Mouse (Mus musculus): ENCODE measurements around the gene Asic3. TPM values are rescaled to one million over a fixed set of nuclear protein-coding genes. Genes with fewer than 3 reads are reported as not detected.
"Not testable (repeated sequence)": the region's sequence is repeated elsewhere in the genome, so short reads cannot be mapped to it uniquely, and the experiment has no call there.

The Asic3 gene
- total RNA-seq, 1 experiment from 2014 or later = not detected

DNA sequence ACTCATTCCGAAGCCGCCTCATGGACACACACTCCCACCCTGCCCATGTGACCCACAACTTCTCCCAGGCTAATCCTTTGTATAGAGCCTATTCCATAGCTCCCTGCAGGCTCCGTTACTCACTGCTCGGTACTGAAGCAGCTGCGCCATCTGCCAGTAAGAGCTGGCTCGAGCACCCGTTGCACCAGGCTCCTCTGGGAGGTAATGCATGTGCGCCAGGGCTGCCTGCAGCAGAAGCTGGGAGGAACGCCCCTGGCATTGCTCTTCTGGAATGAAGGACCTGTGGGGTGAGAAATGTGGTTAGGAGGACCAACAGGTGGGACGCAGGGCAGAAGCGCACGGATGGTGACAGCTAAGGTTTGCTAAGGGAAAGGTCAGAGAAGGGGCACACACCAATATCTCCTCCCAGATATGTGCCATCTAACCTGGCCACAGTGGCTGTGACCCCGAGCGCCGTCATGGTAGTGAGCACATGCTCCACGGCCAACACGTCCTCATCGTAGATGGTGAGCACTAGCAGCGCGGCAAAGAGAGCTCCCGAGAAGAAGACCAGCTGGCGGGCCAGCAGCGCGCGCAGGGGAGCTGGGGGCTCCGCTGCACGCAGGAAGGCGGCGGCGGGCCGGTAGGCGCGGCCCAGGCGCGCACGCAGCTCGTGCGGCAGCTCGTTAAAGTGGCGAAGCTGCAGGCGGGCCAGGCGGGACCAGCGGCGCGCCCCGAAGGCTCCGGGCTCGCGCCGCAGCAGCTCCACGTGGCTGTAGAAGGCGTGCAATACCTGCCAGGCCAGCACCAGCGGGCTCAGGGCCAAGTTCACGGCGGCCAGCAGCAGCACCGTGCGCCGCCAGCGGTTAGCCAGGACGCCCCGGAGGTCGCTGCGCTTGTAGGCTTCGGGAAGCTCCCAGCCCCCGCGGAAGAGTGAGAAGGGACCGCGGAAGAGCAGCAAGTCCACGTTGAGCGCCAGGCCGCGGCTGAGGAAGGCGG, 25.6 kb upstream of the Asic3 start:
- no peak for ATAC-seq (replicated peaks; ENCODE audit: low read depth, poor library complexity, severe bottlenecking)

DNA sequence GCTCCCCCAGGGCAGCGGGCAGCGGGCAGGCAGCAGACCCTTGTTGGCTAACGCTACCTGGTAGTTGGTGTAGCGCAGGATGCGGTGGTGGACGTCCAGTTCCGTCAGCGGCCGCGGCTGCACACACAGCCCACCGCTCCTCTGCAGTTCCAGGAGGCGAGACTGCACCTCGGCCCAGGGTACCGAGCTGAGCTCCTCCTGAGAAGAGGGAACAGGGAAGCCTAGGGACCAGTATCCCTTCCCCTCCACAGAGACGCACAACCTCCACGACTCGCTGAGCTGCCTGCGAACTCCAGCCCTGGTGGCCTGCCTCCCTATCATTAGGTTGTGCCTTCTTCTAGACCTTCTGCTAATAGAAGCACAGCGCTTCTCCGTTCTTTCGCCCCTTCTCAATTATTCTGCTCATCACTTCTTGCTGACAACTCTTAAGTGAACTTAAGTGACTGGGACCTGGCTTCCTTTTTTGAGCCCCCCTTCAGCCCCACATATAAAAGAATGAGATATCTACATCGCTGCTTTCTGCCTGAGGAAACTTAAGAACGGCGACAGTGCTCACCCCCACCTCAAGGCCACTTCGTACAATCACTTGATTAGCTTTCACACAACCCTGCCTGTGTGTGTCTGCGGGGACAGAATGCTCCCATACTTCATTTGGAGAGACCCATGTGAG, 24.8 kb upstream of the Asic3 start:
- no peak for ATAC-seq (replicated peaks; ENCODE audit: low read depth, poor library complexity, severe bottlenecking)

DNA sequence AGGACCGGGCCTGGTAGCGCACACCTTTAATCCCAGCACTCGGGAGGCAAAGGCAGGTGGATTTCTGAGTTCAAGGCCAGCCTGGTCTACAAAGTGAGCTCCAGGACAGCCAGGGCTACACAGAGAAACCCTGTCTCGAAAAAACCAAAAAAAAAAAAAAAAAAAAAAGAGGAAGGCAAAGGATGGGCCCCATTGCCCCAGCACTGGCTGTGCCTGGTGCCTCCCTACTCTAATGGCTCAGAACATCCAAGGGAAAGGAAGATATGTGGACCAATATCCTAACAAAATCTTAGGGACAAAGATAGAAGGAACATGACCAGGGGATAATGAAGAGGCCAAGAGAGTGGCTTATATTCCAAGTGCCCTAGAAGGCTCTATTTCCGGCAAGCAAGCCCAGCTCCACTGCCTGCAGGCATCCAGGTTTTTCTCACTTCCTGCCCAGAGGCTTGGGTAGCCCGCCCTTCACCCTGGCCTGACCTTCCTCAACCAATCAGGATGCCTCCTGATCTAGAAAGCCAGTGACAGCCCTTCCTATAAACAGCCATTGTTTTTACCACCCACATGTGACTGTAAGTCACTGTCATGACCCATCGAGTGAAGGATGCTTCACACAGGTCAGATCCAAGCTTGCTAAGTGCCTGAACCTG, 24.1 kb upstream of the Asic3 start:
- ATAC-seq (replicated peaks; ENCODE audit: low read depth, poor library complexity, severe bottlenecking) = peak; percentile 36

DNA sequence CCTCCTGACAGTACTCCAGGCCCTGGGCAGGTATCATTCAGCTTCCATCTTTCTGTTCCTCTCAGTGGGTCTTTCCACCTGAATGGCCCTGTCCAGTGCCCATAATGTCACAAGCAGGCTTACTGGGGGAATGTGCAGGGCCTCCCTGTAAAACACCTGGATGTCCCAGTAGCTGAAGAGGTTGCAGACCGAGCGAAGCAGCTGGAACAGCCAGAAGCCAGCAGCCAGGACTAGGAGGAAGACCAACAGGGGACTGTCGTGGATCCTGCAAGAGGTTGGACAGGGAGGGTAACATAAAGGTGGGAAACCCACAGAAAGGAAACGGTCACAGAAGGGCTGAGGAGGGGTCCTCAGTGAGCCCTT, 23.6 kb upstream of the Asic3 start:
- ATAC-seq (replicated peaks; ENCODE audit: low read depth, poor library complexity, severe bottlenecking) = no peak

DNA sequence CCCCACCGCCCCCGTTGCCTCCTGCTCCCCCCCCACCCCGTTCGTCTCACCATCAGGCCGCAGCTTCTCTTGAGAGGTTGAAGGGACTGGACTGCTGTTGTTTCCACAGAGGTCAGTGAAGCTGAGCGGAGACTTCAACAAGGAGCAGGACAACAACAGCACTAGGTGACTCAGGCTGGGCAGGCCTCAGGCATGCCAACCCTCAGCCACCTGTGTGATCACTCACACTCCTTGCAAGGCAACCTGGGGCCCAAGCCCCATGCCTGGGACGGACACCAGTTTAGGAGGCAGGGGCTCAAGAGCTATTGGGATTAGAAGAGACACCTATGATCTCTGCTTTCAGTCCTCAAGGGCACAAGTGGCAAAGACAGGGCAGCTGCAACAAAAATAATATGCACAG, 21.3 kb upstream of the Asic3 start, which contains the start of gene Atg9b:
TSS of gene Atg9b (minus strand) at position 280 of the 400 bp plus-strand sequence.
- ATAC-seq (replicated peaks; ENCODE audit: low read depth, poor library complexity, severe bottlenecking) = no peak

DNA sequence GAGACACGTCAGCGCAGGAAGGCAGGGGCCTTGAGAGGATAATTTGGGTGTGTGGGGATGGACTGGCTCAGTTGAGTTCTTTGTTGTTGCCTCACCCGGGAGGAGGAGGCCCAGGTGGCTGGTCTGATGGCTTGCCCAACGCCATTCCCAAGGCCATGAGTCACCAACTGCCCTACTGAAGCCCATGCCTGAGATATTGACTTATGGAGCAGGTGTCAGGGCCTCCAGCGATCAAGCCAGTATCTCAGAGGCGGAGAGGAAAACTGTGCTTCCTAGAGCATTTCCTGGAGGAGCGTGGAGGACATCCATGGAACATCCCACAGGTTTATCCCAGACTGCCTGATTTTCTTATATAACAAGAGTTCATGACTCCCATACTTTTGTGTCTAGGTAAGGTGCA, 20.5 kb upstream of the Asic3 start:
- no peak for ATAC-seq (replicated peaks; ENCODE audit: low read depth, poor library complexity, severe bottlenecking)

DNA sequence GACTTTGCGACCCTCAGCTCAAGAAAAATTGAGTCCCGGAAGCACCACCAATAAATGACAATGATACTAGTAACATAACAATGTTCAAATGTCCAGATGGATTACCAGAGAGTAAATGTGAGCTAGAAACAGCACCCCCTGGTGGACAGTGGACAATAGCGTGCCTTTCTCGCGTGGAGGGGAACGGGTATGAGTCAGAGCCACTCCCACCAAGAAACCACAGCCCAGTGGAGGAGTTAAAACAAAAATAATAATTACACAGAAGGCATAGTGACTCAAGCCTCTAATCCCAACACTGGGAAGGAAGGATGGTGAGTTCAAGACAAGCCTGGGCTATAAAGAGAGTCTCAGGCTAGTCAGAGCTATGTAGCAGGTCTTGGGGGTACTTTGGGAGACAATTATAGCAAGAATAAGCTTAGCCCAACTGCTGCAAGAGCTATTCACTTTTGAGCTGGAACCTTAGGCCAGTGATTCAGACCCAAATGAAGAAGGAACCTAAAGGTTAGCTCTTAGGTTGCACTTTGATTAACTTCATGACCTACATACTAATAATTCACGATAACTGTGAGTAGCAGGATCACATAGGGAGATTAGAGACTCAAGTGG, 19.7 kb upstream of the Asic3 start, which contains the start of gene Abcb8:
TSS of gene Abcb8 (plus strand) at position 272 of the 606 bp plus-strand sequence.
- ATAC-seq (replicated peaks; ENCODE audit: low read depth, poor library complexity, severe bottlenecking) = peak; percentile 65

DNA sequence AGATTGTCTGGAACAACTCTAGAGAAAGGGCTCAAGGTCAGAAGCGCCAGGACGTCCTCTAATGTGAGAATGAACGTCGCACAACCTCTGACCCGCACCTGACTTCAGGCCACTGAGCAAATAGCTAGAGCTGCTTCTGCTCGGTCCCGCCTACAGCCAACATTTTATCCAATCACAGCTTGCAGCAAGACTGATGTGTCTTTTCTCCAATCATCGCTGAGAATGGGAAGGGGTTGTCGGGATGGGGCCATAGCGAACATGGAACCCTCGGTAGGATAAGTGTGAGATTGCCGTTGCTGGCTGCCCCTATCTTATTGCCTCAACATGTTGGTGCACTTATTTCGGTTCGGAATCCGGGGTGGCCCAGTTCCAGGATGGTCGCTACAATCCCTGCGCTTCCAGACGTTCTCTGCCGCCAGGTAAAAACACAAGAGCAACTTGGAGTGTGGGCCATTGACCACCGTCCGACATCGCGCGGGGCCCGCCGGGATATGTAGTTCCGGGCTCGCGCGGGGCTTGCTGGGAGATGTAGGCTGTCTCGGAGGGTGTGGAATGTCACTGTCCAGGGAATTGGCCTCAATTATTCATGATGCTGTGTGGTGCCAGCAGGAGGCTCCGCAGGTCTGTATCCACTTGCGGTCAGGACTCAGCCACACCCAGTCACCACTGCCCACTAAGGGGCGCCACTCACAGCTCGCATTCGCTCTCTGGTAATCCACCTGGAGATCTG, 18.9 kb upstream of the Asic3 start:
- peak; percentile 92 for ATAC-seq (replicated peaks; ENCODE audit: low read depth, poor library complexity, severe bottlenecking)

DNA sequence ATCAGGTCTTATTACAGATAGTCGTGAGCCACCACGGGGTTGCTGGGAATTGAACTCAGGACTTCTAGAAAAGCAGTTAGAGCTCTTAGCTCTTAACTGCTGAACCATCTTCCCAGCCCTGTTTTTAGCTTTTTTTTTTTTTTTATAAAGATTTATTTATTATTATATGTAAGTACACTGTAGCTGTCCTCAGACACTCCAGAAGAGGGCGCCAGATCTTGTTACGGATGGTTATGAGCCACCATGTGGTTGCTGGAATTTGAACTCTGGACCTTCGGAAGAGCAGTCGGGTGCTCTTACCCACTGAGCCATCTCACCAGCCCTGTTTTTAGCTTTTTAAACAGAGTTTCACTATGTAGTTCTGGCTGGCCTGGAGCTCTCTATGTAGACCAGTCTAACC, 16.9 kb upstream of the Asic3 start:
- ATAC-seq (replicated peaks; ENCODE audit: low read depth, poor library complexity, severe bottlenecking) = not testable (repeated sequence)

DNA sequence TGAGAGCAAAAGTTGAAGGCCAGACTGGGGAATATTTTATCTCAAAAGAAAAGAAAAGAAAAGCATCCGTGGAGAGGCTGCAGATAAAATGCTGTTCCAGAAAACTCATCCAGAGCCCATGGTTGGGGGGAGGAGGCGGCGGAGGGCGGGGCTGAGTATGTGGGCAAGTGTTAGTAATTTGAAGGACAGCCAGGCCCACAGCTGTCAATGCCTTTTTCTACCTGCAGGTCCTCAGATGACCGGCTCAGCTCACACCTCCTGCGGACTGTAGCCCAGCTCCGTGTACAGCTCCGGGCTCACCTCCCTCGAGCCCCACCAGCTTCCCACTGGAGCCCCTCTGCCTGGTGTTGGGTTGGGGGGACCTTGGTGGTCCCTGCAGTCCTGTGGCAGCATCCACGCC, 13.5 kb upstream of the Asic3 start:
- no peak for ATAC-seq (replicated peaks; ENCODE audit: low read depth, poor library complexity, severe bottlenecking)

DNA sequence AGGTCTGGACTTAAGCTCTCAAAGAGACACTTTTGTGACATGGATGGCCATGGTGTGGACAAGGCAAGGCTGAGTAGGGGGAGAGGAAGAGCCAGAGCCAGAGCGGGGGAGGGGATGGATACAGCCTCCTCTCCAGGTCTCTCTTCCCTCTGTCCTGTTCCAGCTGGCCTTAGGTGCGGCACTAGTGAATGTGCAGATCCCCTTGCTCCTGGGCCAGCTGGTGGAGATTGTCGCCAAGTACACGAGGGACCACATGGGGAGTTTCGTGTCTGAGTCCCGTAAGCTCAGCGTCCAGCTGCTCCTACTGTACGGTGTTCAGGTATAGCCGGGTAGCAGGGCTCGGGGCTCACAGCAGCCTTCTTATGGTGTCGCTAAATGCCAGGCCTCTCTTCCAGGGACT, 12.8 kb upstream of the Asic3 start:
- ATAC-seq (replicated peaks; ENCODE audit: low read depth, poor library complexity, severe bottlenecking) = no peak

DNA sequence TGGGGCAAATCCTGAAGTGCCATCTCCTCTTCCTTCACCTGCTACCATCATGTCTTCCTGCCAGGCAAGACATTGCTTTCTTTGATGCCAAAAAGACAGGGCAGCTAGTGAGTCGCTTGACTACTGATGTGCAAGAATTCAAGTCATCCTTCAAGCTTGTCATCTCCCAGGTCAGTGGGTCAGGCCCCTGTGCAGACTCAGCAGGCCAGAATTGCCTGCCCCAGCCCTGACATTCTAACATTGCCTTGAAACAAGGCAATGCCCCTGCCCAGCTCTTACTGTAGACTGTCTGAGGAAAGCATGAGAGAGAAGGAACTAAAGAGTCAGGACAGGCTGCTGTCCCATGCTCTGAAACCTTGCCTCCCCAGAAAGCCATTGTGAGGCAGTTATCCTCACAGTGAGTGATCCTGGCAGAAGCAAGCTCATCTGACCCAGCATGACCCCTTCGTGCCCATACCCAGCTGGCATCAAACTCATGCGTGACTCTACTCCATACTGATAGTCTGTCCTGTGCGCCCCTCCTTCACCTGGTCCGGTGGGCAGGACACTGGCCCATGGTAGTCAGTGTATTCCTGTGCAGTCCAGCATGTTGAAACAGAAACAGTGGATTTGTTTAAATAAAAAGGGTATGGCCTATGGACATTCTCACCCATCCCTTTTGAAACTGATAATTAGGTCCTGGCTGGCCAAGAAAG, 12.1 kb upstream of the Asic3 start:
- no peak for ATAC-seq (replicated peaks; ENCODE audit: low read depth, poor library complexity, severe bottlenecking)

DNA sequence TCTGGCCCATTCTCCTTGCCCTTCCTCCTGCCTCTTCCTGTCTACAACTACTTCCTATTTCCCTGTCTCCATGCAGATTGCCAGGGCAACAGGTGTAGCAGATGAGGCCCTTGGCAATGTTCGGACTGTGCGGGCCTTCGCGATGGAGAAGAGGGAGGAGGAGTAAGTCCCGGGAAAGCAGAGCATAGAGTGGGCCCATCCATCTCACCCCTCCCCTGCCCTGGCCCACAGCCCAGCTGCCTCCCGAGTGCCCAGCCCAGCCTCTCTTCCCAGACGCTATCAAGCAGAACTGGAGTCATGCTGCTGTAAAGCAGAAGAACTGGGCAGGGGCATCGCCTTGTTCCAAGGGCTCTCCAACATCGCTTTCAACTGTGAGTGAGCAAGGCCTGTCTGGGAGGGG, 11.2 kb upstream of the Asic3 start:
- no peak for ATAC-seq (replicated peaks; ENCODE audit: low read depth, poor library complexity, severe bottlenecking)

DNA sequence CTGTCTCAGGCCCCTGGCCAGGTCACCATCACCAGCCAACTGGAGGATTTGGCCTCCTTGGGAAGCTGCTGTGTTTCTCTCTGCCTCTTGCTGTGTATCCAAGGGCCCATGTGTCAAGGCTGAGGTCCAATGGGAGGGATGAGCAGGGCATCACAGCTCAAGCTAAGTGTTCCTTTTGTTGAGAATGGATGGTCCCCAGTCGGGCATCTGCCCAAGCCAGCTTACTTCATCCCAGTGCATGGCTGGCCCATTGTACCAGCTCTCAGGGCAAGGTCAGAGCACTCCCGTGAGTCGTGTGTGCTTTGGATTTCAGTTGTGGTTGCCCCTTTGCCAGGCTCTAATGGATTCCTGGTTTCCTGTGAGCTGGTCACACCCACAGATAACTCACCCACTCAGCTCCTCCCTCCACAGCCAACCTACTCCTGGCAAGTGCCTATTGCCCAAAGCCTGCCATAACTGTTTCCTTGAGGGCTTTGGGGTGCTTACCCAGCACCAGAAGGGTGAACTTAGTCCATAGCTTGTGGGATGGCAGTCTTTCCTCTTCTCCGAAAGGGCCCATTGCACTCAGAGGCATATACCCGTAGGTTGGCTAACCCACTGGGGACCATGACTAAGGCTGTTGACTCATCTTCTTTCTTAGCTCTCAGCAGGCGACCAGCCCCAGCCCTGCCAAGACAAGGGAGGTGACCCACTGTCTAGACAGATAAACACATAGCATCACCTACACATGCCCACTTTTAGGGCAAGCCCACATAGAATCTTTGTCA, 8.4 kb upstream of the Asic3 start:
- peak; percentile 40; the same call in 1 of the 2 replicates for ATAC-seq (replicated peaks; ENCODE audit: low read depth, poor library complexity, severe bottlenecking)

DNA sequence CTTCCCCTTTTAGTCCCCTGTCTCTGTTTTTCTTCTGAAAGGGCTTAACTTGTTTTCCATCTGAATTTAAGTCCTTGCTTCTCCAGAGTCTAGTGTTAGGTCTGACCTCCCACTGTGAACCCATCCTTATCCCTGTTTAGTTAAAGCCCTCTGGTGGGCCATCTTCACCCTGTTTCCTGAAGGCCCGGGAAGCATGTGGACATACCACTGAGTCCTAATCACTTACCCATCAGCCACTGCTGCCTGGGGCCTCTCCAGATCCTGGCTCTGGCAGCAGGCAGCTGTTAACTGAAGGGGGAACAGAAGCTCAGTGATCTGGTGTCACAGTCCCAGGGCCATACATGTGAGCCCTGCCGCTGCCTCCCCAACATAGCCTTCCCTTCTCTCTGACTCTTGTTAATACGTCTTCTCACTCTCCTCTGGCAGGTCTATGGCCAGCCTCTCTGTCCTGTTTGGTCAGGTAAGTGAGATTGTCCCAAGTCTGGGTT, 7.8 kb upstream of the Asic3 start:
- ATAC-seq (replicated peaks; ENCODE audit: low read depth, poor library complexity, severe bottlenecking) = no peak

DNA sequence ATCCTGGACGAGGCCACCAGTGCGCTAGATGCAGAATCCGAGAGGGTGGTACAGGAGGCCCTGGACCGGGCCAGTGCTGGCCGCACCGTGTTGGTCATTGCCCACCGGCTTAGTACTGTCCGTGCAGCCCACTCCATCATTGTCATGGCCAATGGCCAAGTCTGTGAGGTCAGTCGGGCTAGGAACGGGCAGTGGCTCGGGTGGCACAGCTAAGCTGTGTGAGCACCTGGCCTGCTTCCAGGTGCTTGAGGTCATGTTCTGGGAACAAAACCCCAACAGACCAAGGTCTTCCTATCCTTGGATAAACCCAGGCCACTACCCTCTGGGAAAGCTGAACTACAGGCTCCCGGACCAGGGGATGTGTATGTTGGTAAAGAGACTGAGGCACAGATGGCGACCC, 4.5 kb upstream of the Asic3 start:
- no peak for ATAC-seq (replicated peaks; ENCODE audit: low read depth, poor library complexity, severe bottlenecking)

DNA sequence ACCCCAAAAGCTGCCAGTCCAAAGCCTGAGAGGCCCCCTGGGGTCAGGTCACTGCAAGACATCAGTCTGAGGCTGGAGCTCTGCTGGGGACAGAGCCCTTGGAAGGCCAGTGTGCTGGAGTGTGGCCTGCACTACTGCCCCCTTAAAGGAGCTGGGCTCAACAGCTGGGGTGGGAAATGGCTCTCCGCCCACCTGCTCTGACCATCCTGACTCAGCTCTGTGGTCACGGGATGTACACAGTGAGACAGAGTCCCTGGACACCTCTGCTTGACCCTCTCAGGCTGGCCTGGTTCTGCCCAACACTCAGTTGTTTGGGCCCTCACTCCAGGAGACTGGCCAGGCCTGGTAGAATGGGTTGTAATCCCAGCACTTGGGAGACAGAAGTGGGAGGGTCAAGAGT, 3.7 kb upstream of the Asic3 start:
- no peak for ATAC-seq (replicated peaks; ENCODE audit: low read depth, poor library complexity, severe bottlenecking)

DNA sequence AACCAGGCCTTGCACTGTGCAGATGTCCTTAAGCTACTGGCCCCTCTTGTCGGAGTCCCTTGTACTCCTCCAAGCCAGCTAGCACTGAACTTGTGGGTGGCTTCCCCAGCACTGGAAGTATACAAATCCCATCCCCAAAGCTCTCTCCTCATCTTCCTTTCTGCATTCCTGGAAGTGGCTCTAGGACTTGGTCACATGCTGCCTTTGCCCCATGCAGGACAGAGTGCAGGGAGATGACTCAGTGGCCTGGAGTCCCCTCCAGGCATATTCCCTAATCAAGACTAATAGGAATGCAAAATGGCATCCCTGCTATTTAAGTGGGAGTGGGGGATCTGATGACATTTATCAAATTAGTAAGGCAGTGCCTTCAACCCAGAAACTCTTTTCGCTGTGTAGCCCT, 1.1 kb upstream of the Asic3 start:
- no peak for ATAC-seq (replicated peaks; ENCODE audit: low read depth, poor library complexity, severe bottlenecking)

Measured in common myeloid progenitor, adult 5-6 weeks (primary cell).